Mouse (Mus musculus): ENCODE measurements at regions not wholly inside any gene's neighbourhood (a gene's known extent, or its start where the extent isn't known, plus 50 kb on each side); places are given as distances from the start of the nearest gene placed in this dataset.
A peak's percentile ranks its signal among the peaks of the same experiment; 100 is the strongest.
"Not testable (repeated sequence)": the region's sequence is repeated elsewhere in the genome, so short reads cannot be mapped to it uniquely, and the experiment has no call there.

- Histone ChIP-seq H3K9me3 (ENCODE audit: low read length) (peaks cover 37% of the 10 kb centered on the region), H3K4me3 (replicated peaks; ENCODE audit: low read length) (no peak overlapping the region), H3K4me1 (replicated peaks; ENCODE audit: low read depth, low read length) (no peaks in the 10 kb centered on the region), H3K27me3 (ENCODE audit: insufficient read depth, low read length) (no peaks in the 10 kb centered on the region), H3K36me3 (ENCODE audit: insufficient read depth, low read length) (no peaks in the 10 kb centered on the region)
- TF ChIP-seq POU5F1 (IDR thresholded peaks at IDR 0.05; ENCODE audit: borderline replicate concordance, low read length): no peak
- no peak for TF ChIP-seq NANOG (IDR thresholded peaks at IDR 0.05; ENCODE audit: borderline replicate concordance, low read length)
- no peak for TF ChIP-seq CTCF (conservative IDR thresholded peaks at IDR 0.05; ENCODE audit: low read length)
These were observed 232.7 kb downstream of the Diras2 start for GRCm38 (mm10) chr13:52298362-52298761.

- H3K4me3 ChIP-seq (replicated peaks; ENCODE audit: low read length); H3K4me1 ChIP-seq (replicated peaks; ENCODE audit: low read depth, low read length); H3K36me3 ChIP-seq (ENCODE audit: insufficient read depth, low read length); H3K27me3 ChIP-seq (ENCODE audit: insufficient read depth, low read length): not testable (repeated sequence)
- peaks cover 49% of the 10 kb centered on the region for H3K9me3 ChIP-seq (ENCODE audit: low read length)
These were observed 225.8 kb downstream of the Diras2 start for GRCm38 (mm10) chr13:52305328-52305727.

- TF ChIP-seq NANOG (IDR thresholded peaks at IDR 0.05; ENCODE audit: borderline replicate concordance, low read length) (no peak), POU5F1 (IDR thresholded peaks at IDR 0.05; ENCODE audit: borderline replicate concordance, low read length) (no peak), CTCF (conservative IDR thresholded peaks at IDR 0.05; ENCODE audit: low read length) (no peak)
- 0 out of 2 replicates have a peak, but pooled peaks cover 3% of the 10 kb centered on the region for H3K36me3 ChIP-seq (ENCODE audit: insufficient read depth, low read length)
These were observed 224.2 kb downstream of the Diras2 start for GRCm38 (mm10) chr13:52306783-52307440.

GRCm38 (mm10) chr13:52310954-52311353, 220.1 kb downstream of the Diras2 start:
- no peaks in the 10 kb centered on the region for H3K36me3 ChIP-seq (ENCODE audit: insufficient read depth, low read length)
- peaks cover 20% of the 10 kb centered on the region for H3K4me1 ChIP-seq (replicated peaks; ENCODE audit: low read depth, low read length)
- no peak overlapping the region for H3K4me3 ChIP-seq (replicated peaks; ENCODE audit: low read length)
- H3K27me3 ChIP-seq (ENCODE audit: insufficient read depth, low read length): no peaks in the 10 kb centered on the region
- H3K9me3 ChIP-seq (ENCODE audit: low read length): peaks cover 16% of the 10 kb centered on the region
- TF ChIP-seq NANOG (IDR thresholded peaks at IDR 0.05; ENCODE audit: borderline replicate concordance, low read length): no peak
- TF ChIP-seq POU5F1 (IDR thresholded peaks at IDR 0.05; ENCODE audit: borderline replicate concordance, low read length): peak; percentile 55; the same call in 1 of the 2 replicates

More at GRCm38 (mm10) chr13:52306783-52307440, 224.2 kb downstream of the Diras2 start:
- Histone ChIP-seq H3K4me1 (replicated peaks; ENCODE audit: low read depth, low read length) (peaks cover 16% of the 10 kb centered on the region), H3K9me3 (ENCODE audit: low read length) (peaks cover 49% of the 10 kb centered on the region), H3K4me3 (replicated peaks; ENCODE audit: low read length) (no peak overlapping the region), H3K27me3 (ENCODE audit: insufficient read depth, low read length) (no peaks in the 10 kb centered on the region)

GRCm38 (mm10) chr13:52318276-52318675, 212.8 kb downstream of the Diras2 start:
- H3K4me3 ChIP-seq (replicated peaks; ENCODE audit: low read length): no peak overlapping the region
- H3K36me3 ChIP-seq (ENCODE audit: insufficient read depth, low read length): no peaks in the 10 kb centered on the region
- no peaks in the 10 kb centered on the region for H3K27me3 ChIP-seq (ENCODE audit: insufficient read depth, low read length)
- H3K4me1 ChIP-seq (replicated peaks; ENCODE audit: low read depth, low read length): peaks cover 20% of the 10 kb centered on the region
- no peaks in the 10 kb centered on the region for H3K9me3 ChIP-seq (ENCODE audit: low read length)
- no peak for TF ChIP-seq POU5F1 (IDR thresholded peaks at IDR 0.05; ENCODE audit: borderline replicate concordance, low read length)
- no peak for TF ChIP-seq CTCF (conservative IDR thresholded peaks at IDR 0.05; ENCODE audit: low read length)
- no peak for TF ChIP-seq NANOG (IDR thresholded peaks at IDR 0.05; ENCODE audit: borderline replicate concordance, low read length)

- Histone ChIP-seq H3K9me3 (ENCODE audit: low read length) (peaks cover 28% of the 10 kb centered on the region), H3K27me3 (ENCODE audit: insufficient read depth, low read length) (no peaks in the 10 kb centered on the region), H3K4me3 (replicated peaks; ENCODE audit: low read length) (no peak overlapping the region), H3K4me1 (replicated peaks; ENCODE audit: low read depth, low read length) (peaks cover 46% of the 10 kb centered on the region), H3K36me3 (ENCODE audit: insufficient read depth, low read length) (no peaks in the 10 kb centered on the region)
- TF ChIP-seq CTCF (conservative IDR thresholded peaks at IDR 0.05; ENCODE audit: low read length): no peak
- no peak for TF ChIP-seq POU5F1 (IDR thresholded peaks at IDR 0.05; ENCODE audit: borderline replicate concordance, low read length)
- no peak for TF ChIP-seq NANOG (IDR thresholded peaks at IDR 0.05; ENCODE audit: borderline replicate concordance, low read length)
These were observed 207.4 kb downstream of the Diras2 start for GRCm38 (mm10) chr13:52323691-52324090.

GRCm38 (mm10) chr13:52324378-52324777, 206.7 kb downstream of the Diras2 start:
- Histone ChIP-seq H3K4me1 (replicated peaks; ENCODE audit: low read depth, low read length) (peaks cover 46% of the 10 kb centered on the region), H3K9me3 (ENCODE audit: low read length) (peaks cover 28% of the 10 kb centered on the region)
- not testable (repeated sequence) for H3K4me3 ChIP-seq (replicated peaks; ENCODE audit: low read length); H3K36me3 ChIP-seq (ENCODE audit: insufficient read depth, low read length); H3K27me3 ChIP-seq (ENCODE audit: insufficient read depth, low read length)

- not testable (repeated sequence) for H3K4me3 ChIP-seq (replicated peaks; ENCODE audit: low read length); H3K27me3 ChIP-seq (ENCODE audit: insufficient read depth, low read length); H3K36me3 ChIP-seq (ENCODE audit: insufficient read depth, low read length)
- H3K9me3 ChIP-seq (ENCODE audit: low read length): peaks cover 28% of the 10 kb centered on the region
- peaks cover 46% of the 10 kb centered on the region for H3K4me1 ChIP-seq (replicated peaks; ENCODE audit: low read depth, low read length)
These were observed 205.4 kb downstream of the Diras2 start for GRCm38 (mm10) chr13:52325647-52326046.

- no peaks in the 10 kb centered on the region for H3K27me3 ChIP-seq (ENCODE audit: insufficient read depth, low read length)
- no peak overlapping the region for H3K4me3 ChIP-seq (replicated peaks; ENCODE audit: low read length)
- no peaks in the 10 kb centered on the region for H3K36me3 ChIP-seq (ENCODE audit: insufficient read depth, low read length)
- H3K9me3 ChIP-seq (ENCODE audit: low read length): peaks cover 28% of the 10 kb centered on the region
- no peak for TF ChIP-seq CTCF (conservative IDR thresholded peaks at IDR 0.05; ENCODE audit: low read length)
- no peak for TF ChIP-seq NANOG (IDR thresholded peaks at IDR 0.05; ENCODE audit: borderline replicate concordance, low read length)
- TF ChIP-seq POU5F1 (IDR thresholded peaks at IDR 0.05; ENCODE audit: borderline replicate concordance, low read length): no peak
- peaks cover 31% of the 10 kb centered on the region for H3K4me1 ChIP-seq (replicated peaks; ENCODE audit: low read depth, low read length)
These were observed 203.3 kb downstream of the Diras2 start for GRCm38 (mm10) chr13:52327734-52328133.

Measured in E14TG2a.4 (cell line).